Mouse (Mus musculus) heart, postnatal 0 days (tissue): ENCODE measurements around the gene Poldip3.

Experiments used
- CTCF ChIP-seq: IDR thresholded peaks from 2 replicates; pipeline ENCODE4 v1.5.1; 2016; ENCODE audit warnings: antibody characterized with exemption, control low read depth, low read depth
- EP300 ChIP-seq: IDR thresholded peaks from 2 replicates; pipeline ENCODE4 v1.6.1; 2016; ENCODE audit warnings: antibody characterized with exemption, low read depth

GRCm38 (mm10) chr15:83142861-83143260, 6.3 kb downstream of the Poldip3 start:
- TF ChIP-seq CTCF: no peak
- no peak for TF ChIP-seq EP300
